Mouse (Mus musculus): Measurements from ENCODE around the gene Snn.

The Snn gene

DNA sequence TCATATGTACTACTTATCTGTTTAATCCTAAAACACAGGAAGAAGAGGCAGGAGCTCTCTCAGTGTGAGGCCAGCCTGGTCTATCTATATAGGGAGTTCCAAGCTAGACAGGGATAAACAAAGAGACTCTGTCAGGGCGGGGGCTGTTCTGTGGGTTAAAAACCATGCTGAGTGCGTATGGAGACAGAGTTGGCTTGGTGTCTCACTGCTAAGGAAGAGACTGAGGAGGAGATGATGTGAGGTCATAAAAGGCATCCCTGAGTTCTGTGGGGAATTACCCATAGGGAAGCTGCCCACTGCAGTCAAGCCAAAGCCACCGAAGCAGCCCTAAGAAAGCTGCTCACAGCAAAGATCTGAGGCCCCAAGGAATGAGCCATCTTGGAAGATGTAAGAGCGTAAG, at the start of gene Snn:
Gene Snn, plus strand, starts transcription at position 301 of the 400 bp plus-strand sequence.
- ChIA-PET CTCF (interaction anchor here in 2 of 4 experiments (0.6 to 0.9 kb wide), 4 partner anchors 14 to 237 kb away, joined by 3 to 4 read pairs (median 3); no protein-coding TSS in a partner anchor), POLR2A (interaction anchor here in 3 of 4 experiments (0.6 to 3.7 kb wide), 6 partner anchors 9 to 68 kb away, joined by 3 to 24 read pairs (median 3); no protein-coding TSS in a partner anchor)

DNA sequence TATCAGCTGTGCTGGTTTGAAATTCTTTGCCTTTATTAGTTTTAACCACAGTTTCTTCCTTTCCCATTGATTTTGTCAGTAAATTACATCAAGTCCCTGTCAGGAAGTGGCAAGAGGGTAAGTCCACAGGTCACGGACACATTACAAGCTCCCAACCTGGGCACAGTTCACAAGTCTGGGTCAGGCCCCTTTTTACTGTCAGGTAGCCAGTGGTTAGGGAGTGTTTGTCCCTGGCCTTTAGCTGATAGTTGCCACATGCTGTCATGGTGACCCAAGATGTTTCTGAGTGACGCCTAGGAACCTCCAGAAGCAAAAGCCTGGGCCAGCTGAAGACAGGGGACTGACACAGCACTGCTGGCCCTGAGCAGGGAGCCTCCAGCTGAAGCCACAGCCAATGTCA, 49.5 kb upstream of the Snn start:
- POLR2A ChIA-PET: interaction anchor here in 3 of 4 experiments (0.8 to 9.9 kb wide), 12 partner anchors 7 to 349 kb away, joined by 3 to 170 read pairs (median 11); no protein-coding TSS in a partner anchor
- CTCF ChIA-PET: no interaction called here

DNA sequence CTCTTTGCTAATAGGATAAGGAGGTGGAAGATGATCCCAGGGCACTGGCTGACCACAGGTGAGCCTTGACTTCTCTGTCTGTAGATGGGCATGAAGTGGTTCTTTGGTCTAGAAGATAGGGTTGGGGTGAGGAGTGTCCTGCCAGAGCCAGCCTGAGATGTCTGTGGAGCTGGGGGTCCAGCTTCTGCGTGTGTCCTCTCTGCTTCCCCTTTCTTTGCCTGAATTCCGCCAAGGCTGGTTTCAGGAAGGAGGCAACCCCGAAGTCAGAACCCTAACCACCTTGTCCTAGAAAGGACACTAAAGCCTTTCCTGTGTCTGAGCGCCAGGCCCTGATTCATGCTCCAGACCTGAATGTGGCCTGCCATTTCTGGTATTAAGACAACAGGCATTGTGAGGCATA, 48.8 kb upstream of the Snn start:
- CTCF ChIA-PET: no interaction called here
- POLR2A ChIA-PET: interaction anchor here in 2 of 4 experiments (0.5 to 9.9 kb wide), 13 partner anchors 9 to 1610 kb away, joined by 3 to 170 read pairs (median 6); no protein-coding TSS in a partner anchor

DNA sequence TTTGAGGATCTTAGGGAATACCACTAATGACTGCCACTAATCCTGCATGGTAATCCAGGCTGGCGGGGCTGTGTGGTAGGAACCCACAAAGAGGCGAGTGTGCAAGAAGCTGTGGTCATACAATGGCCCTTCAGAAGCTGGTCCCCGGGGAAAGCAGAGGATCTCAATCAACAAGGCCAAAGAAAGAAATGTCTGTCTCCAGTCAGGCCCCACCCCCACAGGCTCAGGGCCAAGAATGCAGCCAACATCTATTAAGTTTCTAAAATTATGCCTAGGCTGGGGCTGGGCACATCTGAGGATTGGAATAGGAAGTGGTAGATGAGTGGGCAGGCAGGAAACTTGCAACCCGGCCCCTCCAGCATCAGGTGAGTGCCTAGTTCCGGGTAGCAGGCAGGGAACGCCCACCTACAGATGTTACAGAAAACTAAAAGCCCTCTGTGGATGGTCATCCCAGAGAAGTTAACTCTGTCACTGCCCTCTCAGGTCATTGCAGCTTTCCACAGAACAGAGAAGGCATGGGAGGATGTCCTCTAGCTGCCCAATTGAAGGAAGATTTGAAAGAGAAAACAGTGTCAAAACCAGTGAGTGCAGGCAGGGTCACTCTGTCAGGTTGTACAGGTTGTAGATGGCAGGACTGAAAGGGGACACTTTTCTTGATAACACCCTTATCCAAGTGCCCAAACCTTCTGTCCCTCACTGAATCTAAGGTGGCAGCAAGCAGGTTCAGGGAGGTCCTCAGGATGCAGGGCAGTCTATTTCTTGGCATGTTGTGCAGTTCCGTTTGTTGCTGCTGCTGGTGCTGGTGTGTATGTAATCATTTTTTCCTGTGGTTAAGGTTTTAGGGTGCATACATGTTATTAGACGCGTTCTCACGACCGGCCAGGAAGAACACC, 47.9 kb upstream of the Snn start:
- CTCF ChIA-PET: interaction anchor here in 1 of 4 experiments (1.0 kb wide), 1 partner anchor 22 kb away, joined by 3 read pairs; no protein-coding TSS in a partner anchor
- POLR2A ChIA-PET: interaction anchor here in 2 of 4 experiments (0.5 to 9.9 kb wide), 15 partner anchors 8 to 1609 kb away, joined by 3 to 170 read pairs (median 6); no protein-coding TSS in a partner anchor

DNA sequence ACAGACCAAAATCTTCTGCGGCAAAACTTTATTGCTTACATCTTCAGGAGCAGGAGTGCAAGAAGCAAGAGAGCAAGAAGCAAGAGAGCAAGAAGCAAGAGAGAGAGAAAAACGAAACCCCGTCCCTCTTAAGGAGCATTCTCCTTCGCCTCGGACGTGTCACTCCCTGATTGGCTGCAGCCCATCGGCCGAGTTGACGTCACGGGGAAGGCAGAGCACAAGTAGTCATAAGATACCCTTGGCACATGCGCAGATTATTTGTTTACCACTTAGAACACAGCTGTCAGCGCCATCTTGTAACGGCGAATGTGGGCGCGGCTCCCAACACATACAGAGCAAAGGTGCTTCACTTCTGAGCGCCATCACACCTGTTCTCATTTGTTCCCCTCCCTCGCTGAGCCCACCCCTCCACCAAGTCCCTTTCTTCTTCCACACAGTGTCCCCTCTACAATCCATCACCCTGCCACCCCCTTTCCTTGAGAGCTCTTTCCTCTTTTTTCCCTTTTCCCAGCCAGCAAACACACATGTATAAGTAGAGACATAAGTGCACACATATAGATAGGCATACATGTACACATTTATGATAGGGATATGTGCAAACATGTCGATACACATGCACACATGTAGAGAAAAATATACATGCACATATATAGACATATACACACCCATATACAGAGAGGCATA, 47.1 kb upstream of the Snn start:
- ChIA-PET CTCF (interaction anchor here in 2 of 4 experiments (0.6 to 1.0 kb wide), 2 partner anchors 21 to 700 kb away, joined by 3 to 5 read pairs; partner anchors contain the start of gene Emp2 (in 1 of the 2)), POLR2A (interaction anchor here in 2 of 4 experiments (0.6 to 9.9 kb wide), 10 partner anchors 8 to 346 kb away, joined by 3 to 170 read pairs (median 4); no protein-coding TSS in a partner anchor)

DNA sequence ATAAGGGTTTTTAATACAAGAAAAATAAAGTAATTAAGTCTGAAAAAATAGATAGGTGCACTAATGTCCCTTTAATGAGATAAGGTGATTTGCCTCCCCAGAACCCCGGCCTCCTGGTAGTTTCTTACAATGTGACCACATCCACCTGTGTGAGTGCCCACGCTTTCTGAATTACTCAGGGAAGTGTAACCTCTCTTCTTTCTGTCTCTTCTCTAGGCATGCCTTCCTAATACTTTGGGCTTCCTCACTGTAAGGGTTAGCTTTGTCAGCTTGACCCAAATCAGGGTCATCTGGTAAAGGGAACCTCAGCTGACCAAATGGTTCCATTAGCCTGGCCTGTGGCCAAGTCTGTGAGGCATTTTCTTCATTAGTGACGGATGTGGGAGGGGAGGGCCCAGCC, 46.3 kb upstream of the Snn start:
- POLR2A ChIA-PET: interaction anchor here in 2 of 4 experiments (0.6 to 9.9 kb wide), 12 partner anchors 8 to 346 kb away, joined by 3 to 170 read pairs (median 4); no protein-coding TSS in a partner anchor
- CTCF ChIA-PET: interaction anchor here in 2 of 4 experiments (0.6 to 1.4 kb wide), 4 partner anchors 20 to 700 kb away, joined by 3 to 5 read pairs (median 4); partner anchors contain the start of gene Emp2 (in 1 of the 2)

DNA sequence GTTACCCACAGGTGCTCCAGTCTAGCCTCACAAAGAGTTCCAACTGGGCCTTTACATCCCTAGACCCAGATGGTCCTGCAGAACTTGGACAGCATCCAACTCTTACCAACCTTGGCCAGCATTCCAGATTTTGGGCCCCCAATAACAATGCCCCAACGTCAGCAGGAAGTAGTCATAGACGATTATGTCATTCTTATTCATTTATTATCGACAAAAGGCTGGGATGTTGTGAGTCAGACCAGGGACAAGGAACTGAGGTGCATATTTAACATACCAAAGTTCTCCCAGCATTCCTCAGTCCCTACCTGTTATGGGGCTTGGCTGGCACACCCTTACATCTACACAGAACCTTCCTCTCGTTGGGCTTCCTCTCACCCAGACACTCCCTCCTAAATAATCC, 44.4 kb upstream of the Snn start:
- CTCF ChIA-PET: no interaction called here

DNA sequence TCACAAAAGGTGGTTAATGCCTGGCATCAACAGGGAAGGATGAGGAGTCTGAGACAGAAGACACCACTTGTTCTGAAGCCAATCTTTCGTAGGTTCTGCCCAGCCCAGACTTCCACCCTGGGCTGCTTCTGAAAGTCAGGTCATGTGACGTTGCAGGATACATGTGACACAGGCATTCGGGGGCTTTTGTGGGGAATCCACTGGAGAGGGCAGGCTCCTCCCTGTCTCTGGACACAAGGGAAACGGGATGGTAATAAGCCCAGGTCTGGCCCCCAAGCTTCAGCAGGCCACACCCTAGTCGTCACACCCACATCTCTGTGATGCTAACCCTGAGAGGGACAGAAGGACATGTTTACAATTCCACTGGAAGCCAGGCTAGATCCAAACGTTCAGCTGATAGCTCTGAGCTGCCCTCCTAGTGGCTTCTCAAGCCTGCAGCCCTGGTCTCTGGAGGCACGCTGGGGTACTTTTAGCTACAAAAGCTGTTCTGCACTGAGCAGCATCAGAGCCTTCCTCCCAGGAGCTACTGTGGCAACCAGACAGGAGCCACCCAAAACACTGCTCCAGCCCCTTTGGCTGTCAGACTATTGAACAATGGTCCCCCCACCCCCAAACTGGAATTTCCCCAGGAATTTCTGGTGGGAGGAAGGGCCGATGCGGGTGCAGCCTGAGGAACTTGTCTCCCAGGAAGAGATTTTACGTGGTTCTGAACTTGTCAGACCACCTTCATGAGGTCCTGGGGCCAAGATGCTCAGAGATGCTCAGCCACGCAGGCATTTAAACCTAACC, 42.7 kb upstream of the Snn start:
- POLR2A ChIA-PET: interaction anchor here (0.5 to 5.6 kb wide), 32 partner anchors 8 to 791 kb away, joined by 3 to 89 read pairs (median 4); partner anchors contain the start of genes Dexi (in 1 of the 4) and Gspt1 (in 1 of the 4)
- CTCF ChIA-PET: interaction anchor here in 2 of 4 experiments (0.5 to 4.0 kb wide), 4 partner anchors 14 to 18 kb away, joined by 3 to 22 read pairs (median 5); no protein-coding TSS in a partner anchor

More for the DNA sequence above, 44.4 kb upstream of the Snn start:
- POLR2A ChIA-PET: interaction anchor here in 2 of 4 experiments (0.5 to 4.4 kb wide), 4 partner anchors 19 to 59 kb away, joined by 3 to 20 read pairs (median 5); no protein-coding TSS in a partner anchor

DNA sequence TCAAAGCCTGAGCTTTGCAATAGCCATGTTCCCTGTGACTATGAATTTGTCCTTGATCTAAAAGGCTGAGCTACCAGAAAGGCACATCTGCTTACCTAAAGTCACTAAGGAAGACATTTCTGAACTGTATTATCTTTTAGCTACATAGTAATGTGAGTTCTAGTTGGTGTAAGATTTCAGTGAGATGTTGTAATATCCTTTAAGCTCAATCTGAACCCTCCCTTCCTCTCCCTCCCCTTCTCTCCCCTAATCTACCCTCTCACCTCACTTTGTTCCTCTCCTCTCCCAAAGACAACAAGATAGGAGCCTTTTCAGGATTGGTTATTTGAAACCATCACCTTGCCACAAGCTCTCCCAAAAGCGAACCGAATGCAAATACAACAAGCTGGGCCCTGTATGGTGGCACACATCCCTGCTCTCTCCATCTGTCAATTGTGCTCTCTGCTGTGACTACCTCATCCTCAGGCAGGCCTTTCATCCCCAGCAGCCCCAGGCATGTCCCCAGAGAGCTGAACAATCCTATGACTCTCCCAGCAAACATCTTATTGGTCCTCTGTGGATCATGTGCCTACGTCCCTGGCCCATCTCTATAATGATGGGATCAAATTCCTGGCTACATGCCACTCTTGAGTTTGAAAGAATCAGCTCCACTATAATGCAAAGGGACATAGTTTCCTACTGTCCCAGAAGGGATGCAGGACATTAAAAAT, 39.2 kb upstream of the Snn start:
- POLR2A ChIA-PET: interaction anchor here in 3 of 4 experiments (0.6 to 5.6 kb wide), 13 partner anchors 8 to 54 kb away, joined by 3 to 89 read pairs (median 4); no protein-coding TSS in a partner anchor

DNA sequence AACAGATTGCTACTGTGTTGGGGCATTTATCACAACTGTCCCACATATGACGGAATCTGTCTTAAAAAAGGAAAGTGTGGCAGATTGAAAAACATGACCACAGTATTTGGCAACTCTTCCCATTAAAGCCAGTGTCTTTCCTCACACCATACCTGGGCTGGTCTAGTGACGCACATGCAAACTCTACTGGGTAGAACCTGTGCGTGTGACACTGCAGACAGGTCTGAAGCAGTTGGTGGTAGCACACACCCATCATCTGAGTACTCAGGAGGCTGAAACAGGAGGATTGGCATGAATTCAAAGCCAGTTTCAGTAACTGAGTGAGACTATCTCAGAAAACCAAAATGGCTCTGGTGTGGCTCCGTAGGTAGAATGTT, 38.6 kb upstream of the Snn start:
- ChIA-PET CTCF (interaction anchor here (0.6 to 1.7 kb wide), 8 partner anchors 12 to 304 kb away, joined by 3 to 5 read pairs (median 3); partner anchors contain the start of gene Zc3h7a (in 1 of the 4)), POLR2A (interaction anchor here in 3 of 4 experiments (0.6 to 5.6 kb wide), 13 partner anchors 8 to 55 kb away, joined by 3 to 89 read pairs (median 3); no protein-coding TSS in a partner anchor)

More for the DNA sequence above, 39.2 kb upstream of the Snn start:
- CTCF ChIA-PET: interaction anchor here (0.6 to 1.7 kb wide), 8 partner anchors 13 to 303 kb away, joined by 3 to 5 read pairs (median 4); partner anchors contain the start of gene Zc3h7a (in 1 of the 4)

DNA sequence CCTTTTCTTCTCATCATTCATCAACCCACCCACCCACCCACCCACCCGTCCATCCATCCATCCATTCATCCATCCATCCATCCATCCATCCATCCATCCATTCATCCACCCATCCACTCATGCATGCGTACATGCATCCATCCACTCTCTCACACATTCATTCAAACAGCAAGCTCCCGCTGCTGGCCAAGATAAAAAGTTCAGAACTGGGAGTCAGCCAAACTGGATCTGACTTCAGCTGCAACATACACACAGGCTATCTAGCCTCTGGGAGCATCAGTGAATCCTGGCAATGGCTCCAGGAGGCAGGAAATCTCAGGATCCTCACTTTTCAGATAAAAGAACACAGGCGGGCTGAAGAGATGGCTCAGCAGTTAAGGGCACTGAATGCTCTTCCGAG, 37.1 kb upstream of the Snn start:
- ChIA-PET CTCF (interaction anchor here in 3 of 4 experiments (0.6 to 2.8 kb wide), 6 partner anchors 10 to 150 kb away, joined by 4 to 10 read pairs (median 4); no protein-coding TSS in a partner anchor), POLR2A (interaction anchor here in 3 of 4 experiments (0.6 to 2.6 kb wide), 5 partner anchors 11 to 31 kb away, joined by 3 to 13 read pairs (median 3); no protein-coding TSS in a partner anchor)

DNA sequence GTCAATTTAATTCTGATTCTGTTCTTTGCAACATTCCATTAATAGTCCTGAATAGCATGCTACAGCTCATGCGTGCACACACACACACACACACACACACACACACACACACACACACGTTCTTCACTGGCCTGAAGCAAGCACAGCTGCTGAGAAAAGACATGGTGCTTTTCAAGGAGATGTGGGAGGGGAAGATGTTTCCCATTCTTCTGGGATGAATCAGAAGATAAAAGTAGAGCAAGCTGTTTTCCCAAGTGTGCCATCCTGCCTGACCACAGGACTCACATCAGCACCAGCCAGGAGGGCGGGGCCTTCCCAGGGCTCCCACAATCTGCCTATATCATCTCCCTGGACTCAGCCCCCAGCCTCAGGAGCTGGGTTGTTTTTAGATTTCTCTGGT, 35.9 kb upstream of the Snn start:
- CTCF ChIA-PET: interaction anchor here (0.5 to 2.8 kb wide), 9 partner anchors 9 to 125 kb away, joined by 3 to 10 read pairs (median 4); no protein-coding TSS in a partner anchor
- POLR2A ChIA-PET: interaction anchor here in 3 of 4 experiments (0.6 to 2.6 kb wide), 7 partner anchors 11 to 402 kb away, joined by 3 to 13 read pairs (median 4); no protein-coding TSS in a partner anchor

DNA sequence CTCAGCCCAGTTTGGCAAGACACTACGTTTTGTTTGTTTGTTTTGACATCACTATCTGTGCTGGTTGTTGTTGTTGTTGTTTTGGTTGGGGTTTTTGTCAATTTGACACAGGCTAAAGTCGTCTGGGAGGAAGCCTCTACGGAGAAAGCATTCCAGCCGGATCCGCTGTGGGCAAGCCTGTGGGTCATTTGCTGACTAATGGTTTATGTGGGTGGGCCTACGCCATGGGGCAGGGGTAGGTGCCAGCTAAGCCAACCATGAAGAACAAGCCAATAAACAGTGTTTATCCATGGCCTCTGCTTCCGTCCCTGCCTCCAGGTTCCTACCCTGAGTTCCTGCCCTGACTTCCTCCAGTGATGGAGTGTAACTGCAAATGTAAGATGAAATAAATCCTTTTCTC, 32.5 kb upstream of the Snn start:
- ChIA-PET CTCF (no interaction called here), POLR2A (interaction anchor here in 1 of 4 experiments (1.0 kb wide), 1 partner anchor 9 kb away, joined by 3 read pairs; no protein-coding TSS in a partner anchor)

DNA sequence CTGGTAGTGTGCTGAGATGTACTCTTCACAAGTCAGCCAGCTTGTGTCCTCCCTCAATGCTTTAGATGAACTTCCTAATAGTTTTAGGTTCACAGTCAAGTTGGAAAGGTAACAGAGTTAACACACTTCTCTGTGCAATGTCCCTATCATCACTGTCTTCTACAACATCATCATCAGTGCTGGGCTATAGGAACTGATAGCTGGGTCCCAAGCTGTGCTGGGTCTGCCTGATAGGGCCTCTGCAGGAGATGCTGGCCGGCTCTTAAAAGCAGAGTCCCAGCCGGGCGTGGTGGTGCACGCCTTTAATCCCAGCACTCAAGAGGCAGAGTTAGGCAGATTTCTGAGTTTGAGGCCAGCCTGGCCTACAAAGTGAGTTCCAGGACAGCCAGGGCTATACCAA, 29.9 kb upstream of the Snn start:
- CTCF ChIA-PET: interaction anchor here in 3 of 4 experiments (0.8 to 0.9 kb wide), 3 partner anchors 61 to 151 kb away, joined by 3 to 7 read pairs (median 3); no protein-coding TSS in a partner anchor
- POLR2A ChIA-PET: interaction anchor here in 3 of 4 experiments (0.5 to 1.9 kb wide), 7 partner anchors 9 to 233 kb away, joined by 3 to 7 read pairs (median 5); no protein-coding TSS in a partner anchor

DNA sequence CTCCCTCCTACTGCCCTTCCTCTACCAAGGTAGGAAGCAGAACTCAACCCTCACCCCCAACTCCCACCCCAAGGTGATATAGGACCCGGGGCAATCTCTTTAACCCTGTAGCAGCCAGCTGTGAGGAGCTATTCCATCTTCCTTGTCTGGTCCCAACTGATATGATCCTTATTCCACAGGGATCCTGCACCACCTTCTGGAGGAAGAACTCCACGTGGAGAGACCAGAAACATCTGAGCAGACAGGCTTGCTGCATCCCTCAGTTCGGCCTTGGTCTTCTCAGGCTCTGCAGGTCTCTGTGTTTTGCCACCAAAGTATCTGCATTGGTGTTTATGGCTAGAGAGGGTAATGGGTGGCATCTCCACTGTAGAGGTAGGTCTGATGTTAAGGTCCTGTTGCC, 29.4 kb upstream of the Snn start:
- CTCF ChIA-PET: interaction anchor here in 3 of 4 experiments (0.6 to 1.5 kb wide), 10 partner anchors 13 to 334 kb away, joined by 3 to 7 read pairs (median 3); no protein-coding TSS in a partner anchor
- POLR2A ChIA-PET: interaction anchor here (0.6 to 1.9 kb wide), 8 partner anchors 10 to 156 kb away, joined by 3 to 7 read pairs (median 4); no protein-coding TSS in a partner anchor

Measured in embryonic stem cell, embryonic (primary cell).